Mouse (Mus musculus) heart, embryonic 16.5 days (tissue): ENCODE data around the gene 1700069L16Rik. TPM values are rescaled to one million over a fixed set of nuclear protein-coding genes. Genes with fewer than 3 reads are reported as not detected.

Experiments
- ATAC-seq: fragments of 200-750 bp; cut with Nextera tagmentation; replicated peaks from 2 replicates; pipeline ENCODE4 v1.8.0; 2017; ENCODE audit warnings: moderate number of reproducible peaks; ENCODE audit not compliant: insufficient read depth, low FRiP score; ENCODE audit errors: extremely low read depth
- H3K27ac ChIP-seq: fragments of 300-500 bp; sonication (generic); 2 replicates; pipeline ENCODE4 v1.5.1; 2014; ENCODE audit warnings: mild to moderate bottlenecking, low read length, control low read depth, moderate library complexity
- H3K27me3 ChIP-seq: fragments of 300-500 bp; sonication (generic); 2 replicates; pipeline ENCODE4 v1.6.1; 2014; ENCODE audit warnings: low read length, mixed read lengths; ENCODE audit not compliant: control insufficient read depth, insufficient read depth
- H3K36me3 ChIP-seq: fragments of 300-500 bp; sonication (generic); 2 replicates; pipeline ENCODE4 v1.6.1; 2014; ENCODE audit not compliant: control insufficient read depth, insufficient read depth
- H3K4me1 ChIP-seq: fragments of 300-500 bp; sonication (generic); 2 replicates; pipeline ENCODE4 v1.6.1; 2014; ENCODE audit warnings: low read length, mixed read lengths; ENCODE audit not compliant: control insufficient read depth, insufficient read depth
- H3K4me2 ChIP-seq: fragments of 300-500 bp; sonication (generic); 2 replicates; pipeline ENCODE4 v1.6.1; 2014; ENCODE audit warnings: low read depth, mild to moderate bottlenecking, control low read depth, low read length
- H3K4me3 ChIP-seq: fragments of 300-500 bp; sonication (generic); 2 replicates; pipeline ENCODE4 v1.5.1; 2014; ENCODE audit warnings: mild to moderate bottlenecking, control low read depth, low read length
- H3K9ac ChIP-seq: fragments of 300-500 bp; sonication (generic); 2 replicates; pipeline ENCODE4 v1.6.1; 2014; ENCODE audit warnings: low read length, control low read depth
- H3K9me3 ChIP-seq: fragments of 300-500 bp; sonication (generic); replicated peaks from 2 replicates; pipeline ENCODE4 v1.6.1; 2016; ENCODE audit warnings: low read length; ENCODE audit not compliant: control insufficient read depth
- WGBS: fragments of 180-500 bp; shearing (Covaris S2); extraction: QIAGEN DNeasy Blood & Tissue Kit; methylation state at CpG from one replicate; pipeline ENCODE4 v1.1.7; 2014; 5-methylcytosine and 5-hydroxymethylcytosine counted together
- polyA plus RNA-seq: library from polyadenylated mRNA; unstranded; fragments of >200 nt; fragmentation: Nextera tagmentation; extraction: Ambion mirVana; gene quantifications from 2 replicates; pipeline ENCODE4 v1.2.1, GENCODE M21; 2015

1700069L16Rik gene
- polyA plus RNA-seq, 1 experiment from 2014 or later, result not detected

- no peak for ATAC-seq
- 89% methylated on average over 8 of the region's 8 CpGs for WGBS
- peaks cover 10% of the 10 kb centered on the region for H3K4me1 ChIP-seq
Observed at GRCm38 (mm10) chr5:113647141-113647540, 77.4 kb downstream of the 1700069L16Rik start.

GRCm38 (mm10) chr5:113644520-113644919, 80.1 kb downstream of the 1700069L16Rik start:
- Histone ChIP-seq H3K4me1 (peaks cover 7% of the 10 kb centered on the region), H3K9ac (no peak overlapping the region), H3K9me3 (no peaks in the 10 kb centered on the region), H3K27me3 (peaks cover 13% of the 10 kb centered on the region), H3K4me2 (no peak overlapping the region), H3K4me3 (no peak overlapping the region), H3K27ac (no peak overlapping the region), H3K36me3 (no peaks in the 10 kb centered on the region)
- ATAC-seq, result no peak
- WGBS, result 76% methylated on average over 4 of the region's 4 CpGs

More at GRCm38 (mm10) chr5:113647141-113647540, 77.4 kb downstream of the 1700069L16Rik start:
- no peaks in the 10 kb centered on the region for H3K9me3 ChIP-seq
- H3K4me2 ChIP-seq, result no peak overlapping the region
- H3K36me3 ChIP-seq, result no peaks in the 10 kb centered on the region
- H3K27me3 ChIP-seq, result peaks cover 11% of the 10 kb centered on the region
- H3K9ac ChIP-seq, result no peak overlapping the region
- H3K27ac ChIP-seq, result no peak overlapping the region
- no peak overlapping the region for H3K4me3 ChIP-seq

DNA sequence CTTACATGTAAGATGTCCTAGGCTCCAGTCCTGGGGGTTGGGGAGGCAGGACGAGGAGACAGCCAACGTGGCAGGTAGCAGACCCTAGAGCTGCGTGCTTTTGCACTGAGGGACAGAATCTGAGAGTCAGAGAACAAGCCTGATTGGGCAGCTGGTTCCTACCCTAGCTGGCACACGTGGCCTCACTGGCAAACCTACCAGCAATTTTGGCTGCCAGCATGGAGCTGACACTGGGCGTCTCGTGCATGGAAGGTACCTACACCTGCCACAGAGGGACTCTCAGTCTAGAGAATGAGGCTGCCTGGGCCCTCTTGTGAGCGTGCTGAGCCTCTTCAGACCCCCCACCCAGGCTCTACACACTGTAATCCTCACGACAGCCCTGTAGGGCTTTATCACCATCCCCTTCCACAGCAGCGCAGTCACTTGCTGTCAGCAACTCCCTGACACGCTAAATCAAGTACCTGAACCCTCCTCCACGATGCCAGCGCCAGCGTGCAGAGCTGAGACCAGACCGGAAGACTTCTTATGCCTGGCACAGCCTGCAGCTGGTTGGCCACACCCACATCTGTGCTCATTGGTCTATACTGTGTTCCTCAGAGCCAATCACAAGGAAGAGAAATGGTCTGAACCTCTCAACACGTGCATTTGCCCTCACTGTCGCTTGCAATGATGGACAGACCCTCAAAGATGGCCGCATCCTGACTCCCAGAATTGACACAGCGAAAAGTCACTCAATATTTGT, 81.3 kb downstream of the 1700069L16Rik start:
- Histone ChIP-seq H3K36me3 (no peaks in the 10 kb centered on the region), H3K27me3 (peaks cover 8% of the 10 kb centered on the region), H3K4me3 (0 out of 2 replicates have a peak overlapping the region, but pooled peaks have one; percentile 1), H3K9me3 (no peaks in the 10 kb centered on the region), H3K4me2 (peak overlapping the region; percentile 22), H3K4me1 (peaks cover 7% of the 10 kb centered on the region), H3K9ac (no peak overlapping the region), H3K27ac (no peak overlapping the region)
- peak; percentile 83 for ATAC-seq
- 34% methylated on average over 18 of the region's 18 CpGs for WGBS

Other genes starting within 250 kb of the 1700069L16Rik start
- gene Wscd2, start 234.4 kb downstream of the 1700069L16Rik start, polyA plus RNA-seq, result 1.5 and 1.9 TPM in 2 replicates
- gene Cmklr1, start 74.3 kb downstream of the 1700069L16Rik start, polyA plus RNA-seq, result 3.1 and 3.4 TPM in 2 replicates
- 6.0 and 6.3 TPM in 2 replicates for gene Ficd, start 11.0 kb upstream of the 1700069L16Rik start, polyA plus RNA-seq
- gene Sart3, start 47.7 kb upstream of the 1700069L16Rik start, polyA plus RNA-seq, result 31.6 TPM in 2 replicates
- 118 and 136 TPM in 2 replicates for gene Iscu, start 48.0 kb upstream of the 1700069L16Rik start, polyA plus RNA-seq
- 22.4 and 22.5 TPM in 2 replicates for gene Tmem119, start 75.7 kb upstream of the 1700069L16Rik start, polyA plus RNA-seq
- gene Selplg, start 107.9 kb upstream of the 1700069L16Rik start, polyA plus RNA-seq, result 10.1 and 29.8 TPM in 2 replicates
- gene Coro1c, start 184.0 kb upstream of the 1700069L16Rik start, polyA plus RNA-seq, result 85.9 and 89.0 TPM in 2 replicates